Mouse (Mus musculus) cerebellum, postnatal 4 days (tissue): Measurements from ENCODE around the gene 4931429L15Rik.

Source experiments
- DNase-seq, 2 experiments: peaks; one replicate each; pipeline ENCODE4 v3.0.0; 2022; ENCODE audit warnings: low spot score in 2 of 2, mixed read lengths in 1 of 2

The 4931429L15Rik gene

GRCm38 (mm10) chr9:46259111-46259510, 60.7 kb downstream of the 4931429L15Rik start:
- DNase-seq: no peak

DNA sequence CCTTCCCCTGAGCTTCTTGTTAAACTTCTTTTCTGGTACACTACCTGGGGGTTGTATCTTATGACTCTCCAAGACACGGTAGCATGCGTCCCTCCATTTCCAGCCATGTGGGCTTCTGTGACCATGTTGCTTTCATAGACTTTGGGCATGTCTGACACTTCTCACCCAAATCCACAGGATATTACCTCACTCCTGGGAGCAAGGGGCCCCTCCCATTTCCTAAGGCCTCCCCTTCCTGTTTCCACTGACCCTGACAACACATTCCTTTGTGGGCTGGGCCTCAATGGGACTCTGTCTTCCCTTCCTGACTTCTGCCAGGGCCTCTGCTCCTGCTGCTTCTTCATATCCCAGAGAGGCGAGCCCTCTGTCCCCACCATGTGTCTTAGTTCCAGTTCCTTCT, 62.2 kb downstream of the 4931429L15Rik start:
- no peak for DNase-seq

GRCm38 (mm10) chr9:46256658-46257385, 63.0 kb downstream of the 4931429L15Rik start:
- DNase-seq: no peak

DNA sequence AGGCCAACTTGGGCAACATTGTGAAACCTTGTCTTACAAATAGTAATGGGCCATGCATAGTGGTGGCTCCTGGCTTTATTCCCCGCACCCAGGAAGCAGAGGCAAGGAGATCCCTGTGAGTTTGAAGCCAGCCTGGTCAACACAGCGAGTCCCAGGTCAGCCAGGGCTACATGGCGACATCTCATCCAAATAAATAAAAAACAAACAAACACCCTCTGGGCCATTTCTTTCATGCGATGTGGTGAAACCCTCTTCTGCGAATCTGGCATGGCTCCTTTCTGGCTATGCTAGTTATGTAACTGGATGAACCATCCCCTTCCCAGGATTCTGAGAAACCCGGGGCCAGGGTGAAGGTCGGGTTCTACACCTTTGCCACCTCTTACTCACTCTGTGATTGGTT, 63.6 kb downstream of the 4931429L15Rik start:
- DNase-seq: no peak
